Mouse (Mus musculus): Measurements from ENCODE around the gene Krba1.

The Krba1 gene

GRCm38 (mm10) chr6:48448527-48448926, 53.1 kb downstream of the Krba1 start:
- DNase-seq (ENCODE audit: low spot score in 2 of 2) = no peak

- DNase-seq (ENCODE audit: low spot score in 2 of 2) = no peak
Measured at GRCm38 (mm10) chr6:48452151-48452550, 56.8 kb downstream of the Krba1 start.

- DNase-seq (ENCODE audit: low spot score in 2 of 2) = no peak
Measured at GRCm38 (mm10) chr6:48452771-48453170, 57.4 kb downstream of the Krba1 start.

GRCm38 (mm10) chr6:48464966-48465679, 69.7 kb downstream of the Krba1 start:
- no peak for DNase-seq (ENCODE audit: low spot score in 2 of 2)

GRCm38 (mm10) chr6:48466715-48467114, 71.3 kb downstream of the Krba1 start:
- DNase-seq (ENCODE audit: low spot score in 2 of 2) = no peak

- DNase-seq (ENCODE audit: low spot score in 2 of 2) = no peak
Measured at GRCm38 (mm10) chr6:48467490-48467889, 72.1 kb downstream of the Krba1 start.

Data from spleen, postnatal 4 days (tissue).